Mouse (Mus musculus) hindbrain, embryonic 10.5 days (tissue): Measurements from ENCODE around the gene Fn3k. TPM values are rescaled to one million over a fixed set of nuclear protein-coding genes. Genes with fewer than 3 reads are reported as not detected.

Source experiments
- DNase-seq: peaks from one replicate; pipeline ENCODE4 v3.0.0-alpha.2; 2017; ENCODE audit warnings: low spot score
- H3K27ac ChIP-seq: fragments of 300-500 bp; sonication (generic); 2 replicates; pipeline ENCODE4 v1.5.1; 2016; ENCODE audit warnings: mild to moderate bottlenecking, moderate library complexity
- H3K27me3 ChIP-seq: fragments of 300-500 bp; sonication (generic); 2 replicates; pipeline ENCODE4 v1.6.1; 2016; ENCODE audit warnings: mild to moderate bottlenecking; ENCODE audit not compliant: poor library complexity, insufficient read depth, severe bottlenecking
- H3K36me3 ChIP-seq: fragments of 300-500 bp; sonication (generic); 2 replicates; pipeline ENCODE4 v1.6.1; 2016; ENCODE audit warnings: mild to moderate bottlenecking, moderate library complexity
- H3K4me1 ChIP-seq: fragments of 300-500 bp; sonication (generic); replicated peaks from 2 replicates; pipeline ENCODE4 v1.6.1; 2016; ENCODE audit warnings: mild to moderate bottlenecking
- H3K4me3 ChIP-seq: fragments of 300-500 bp; sonication (generic); 2 replicates; pipeline ENCODE4 v1.5.1; 2016; ENCODE audit warnings: mild to moderate bottlenecking, moderate library complexity
- H3K9me3 ChIP-seq: fragments of 300-500 bp; sonication (generic); 2 replicates; pipeline ENCODE4 v1.6.1; 2016; ENCODE audit warnings: mild to moderate bottlenecking, moderate library complexity
- WGBS: fragments of 180-500 bp; shearing (Covaris S2); methylation state at CpG from one replicate; pipeline ENCODE4 v1.1.7; 2016; 5-methylcytosine and 5-hydroxymethylcytosine counted together
- polyA plus RNA-seq: library from polyadenylated mRNA; unstranded; fragments of >200 nt; fragmentation: Nextera tagmentation; extraction: Ambion mirVana; gene quantifications from 2 replicates; pipeline ENCODE4 v1.2.1, GENCODE M21; 2016

Gene Fn3k
- polyA plus RNA-seq, 1 experiment from 2014 or later, result 2.8 TPM

DNA sequence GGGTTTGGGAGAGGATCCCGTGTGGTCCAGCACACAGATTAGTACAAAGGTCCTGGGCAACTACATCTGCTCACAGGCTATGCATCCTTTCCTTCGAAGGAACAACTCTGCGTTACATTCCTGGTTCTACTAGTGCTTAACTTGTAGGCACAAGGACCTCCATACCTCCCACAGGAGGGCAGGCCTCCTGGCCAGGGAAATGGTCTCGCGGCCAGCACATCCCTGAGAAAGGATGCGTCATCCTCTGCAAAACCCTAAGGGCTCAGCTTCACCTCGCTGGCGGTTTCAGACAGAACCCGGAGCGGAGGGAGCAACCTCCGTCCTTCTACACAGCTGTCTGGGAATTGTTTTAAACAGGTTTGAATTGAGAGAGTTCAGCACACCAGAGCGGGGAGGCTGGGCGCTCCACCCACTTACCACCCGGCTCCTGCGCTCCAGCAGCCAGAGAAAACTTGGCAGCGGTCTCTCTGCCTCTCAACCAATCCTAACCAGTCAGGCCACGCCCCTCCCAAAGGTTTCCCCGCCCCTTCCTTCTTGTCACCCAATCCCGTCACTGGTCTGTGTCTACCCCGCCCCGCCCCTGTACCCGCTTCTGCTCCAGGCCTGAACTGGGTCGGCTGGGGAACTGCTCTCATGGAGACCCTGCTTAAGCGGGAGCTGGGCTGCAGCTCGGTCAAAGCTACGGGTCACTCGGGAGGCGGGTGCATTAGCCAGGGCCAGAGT lies 13.7 kb upstream of the Fn3k start, which contains the start of gene Fn3krp:
Gene Fn3krp, plus strand, starts transcription at position 572 of the 723 bp plus-strand sequence.
- no peaks in the 10 kb centered on the region for H3K9me3 ChIP-seq
- peak; percentile 98 for DNase-seq
- 2% methylated on average over 28 of the region's 28 CpGs for WGBS
- peak within 1 kb of the TSS; percentile 74 for H3K4me3 ChIP-seq
- H3K4me1 ChIP-seq, result peaks cover 18% of the 10 kb centered on the region
- H3K27ac ChIP-seq, result peak within 1 kb of the TSS; percentile 85
- no peaks in the 10 kb centered on the region for H3K36me3 ChIP-seq
- H3K27me3 ChIP-seq, result no peaks in the 10 kb centered on the region

- no peak for DNase-seq
- H3K4me3 ChIP-seq, result peak overlapping the region; percentile 74
- no peaks in the 10 kb centered on the region for H3K9me3 ChIP-seq
- H3K27ac ChIP-seq, result peak overlapping the region; percentile 85
- WGBS, result 1% methylated on average over 28 of the region's 28 CpGs
- H3K4me1 ChIP-seq, result peaks cover 18% of the 10 kb centered on the region
- H3K27me3 ChIP-seq, result no peaks in the 10 kb centered on the region
- no peaks in the 10 kb centered on the region for H3K36me3 ChIP-seq
These were observed 13.1 kb upstream of the Fn3k start for GRCm38 (mm10) chr11:121421553-121422173.

DNA sequence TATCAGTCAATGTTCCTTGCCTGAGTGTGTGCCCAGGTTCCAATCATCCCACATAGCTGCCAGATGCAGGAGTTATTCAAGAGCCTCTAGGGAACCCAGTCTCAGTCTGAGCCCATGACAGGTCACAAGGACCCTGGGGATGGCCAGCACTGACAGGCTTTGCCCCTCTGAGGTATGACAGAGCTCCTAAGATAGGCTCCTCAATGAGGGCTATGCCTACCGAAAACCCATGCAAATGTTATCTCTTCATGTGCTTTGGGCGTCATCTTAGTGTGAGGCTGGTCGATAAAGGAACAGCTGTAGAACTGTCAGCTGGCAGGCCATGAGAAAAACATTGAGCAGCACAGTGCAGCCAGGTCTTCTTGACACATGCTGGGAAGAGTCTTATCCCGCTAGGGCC lies 1.3 kb upstream of the Fn3k start:
- Histone ChIP-seq H3K27me3 (peaks cover 17% of the 10 kb centered on the region), H3K27ac (no peak overlapping the region), H3K4me3 (no peak overlapping the region), H3K9me3 (no peaks in the 10 kb centered on the region), H3K4me1 (peaks cover 17% of the 10 kb centered on the region), H3K36me3 (peaks cover 22% of the 10 kb centered on the region)
- no peak for DNase-seq
- 82% methylated on average over 4 of the region's 4 CpGs for WGBS

DNA sequence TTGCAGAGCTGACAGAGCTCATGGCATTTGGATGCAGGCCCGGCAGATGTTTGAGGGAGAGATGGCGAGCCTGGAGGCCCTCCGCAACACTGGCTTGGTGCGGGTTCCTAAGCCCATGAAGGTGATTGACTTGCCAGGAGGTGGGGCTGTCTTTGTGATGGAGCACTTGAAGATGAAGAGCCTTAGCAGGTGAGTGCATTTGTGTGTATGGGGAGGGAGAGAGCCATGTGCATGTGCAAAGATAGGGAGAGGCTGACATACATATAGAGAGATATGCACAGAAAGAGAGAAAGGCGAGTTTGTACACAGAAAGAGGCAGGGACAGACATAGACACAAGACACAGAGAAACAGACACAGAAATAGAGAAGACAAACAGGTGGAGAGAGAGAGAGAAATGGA lies 2.5 kb downstream of the Fn3k start:
- WGBS, result 76% methylated on average over 5 of the region's 5 CpGs
- Histone ChIP-seq H3K4me1 (peaks cover 36% of the 10 kb centered on the region), H3K36me3 (no peaks in the 10 kb centered on the region), H3K27me3 (peaks cover 17% of the 10 kb centered on the region), H3K9me3 (no peaks in the 10 kb centered on the region), H3K27ac (no peak overlapping the region), H3K4me3 (no peak overlapping the region)
- DNase-seq, result no peak

- 68% methylated on average over 5 of the region's 5 CpGs for WGBS
- Histone ChIP-seq H3K27me3 (peaks cover 17% of the 10 kb centered on the region), H3K9me3 (no peaks in the 10 kb centered on the region), H3K27ac (peak overlapping the region; percentile 75), H3K36me3 (no peaks in the 10 kb centered on the region), H3K4me3 (peak overlapping the region; percentile 14), H3K4me1 (peaks cover 24% of the 10 kb centered on the region)
- no peak for DNase-seq
These were observed 5.1 kb downstream of the Fn3k start for GRCm38 (mm10) chr11:121439686-121440292.

GRCm38 (mm10) chr11:121441653-121442052 lies 6.9 kb downstream of the Fn3k start:
- Histone ChIP-seq H3K4me1 (peaks cover 19% of the 10 kb centered on the region), H3K4me3 (no peak overlapping the region), H3K9me3 (no peaks in the 10 kb centered on the region), H3K27me3 (0 out of 2 replicates have a peak, but pooled peaks cover 5% of the 10 kb centered on the region), H3K36me3 (no peaks in the 10 kb centered on the region), H3K27ac (no peak overlapping the region)
- WGBS, result 89% methylated on average over 4 of the region's 4 CpGs
- no peak for DNase-seq

DNA sequence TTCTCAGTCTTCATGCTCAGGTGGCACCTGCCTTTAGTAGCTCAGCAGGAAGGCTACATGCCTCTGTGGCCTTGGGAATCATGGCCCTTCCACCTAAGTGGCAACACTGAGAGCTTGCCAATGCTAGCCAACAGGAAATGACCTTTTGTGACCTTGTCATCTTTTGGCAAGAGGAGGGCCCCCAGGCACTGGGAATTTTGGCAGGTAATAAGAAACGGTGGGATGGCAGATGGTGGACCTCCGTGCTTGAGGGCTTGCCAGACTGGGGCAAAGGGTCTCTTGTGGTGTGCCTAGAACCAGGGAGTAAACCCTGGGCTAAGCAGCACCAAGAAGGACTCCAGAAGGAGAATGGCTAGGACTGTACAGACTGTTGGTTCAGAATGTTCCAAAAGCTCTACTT lies 7.4 kb downstream of the Fn3k start:
- Histone ChIP-seq H3K9me3 (no peaks in the 10 kb centered on the region), H3K27me3 (0 out of 2 replicates have a peak, but pooled peaks cover 1% of the 10 kb centered on the region), H3K4me1 (peaks cover 19% of the 10 kb centered on the region), H3K36me3 (no peaks in the 10 kb centered on the region), H3K4me3 (no peak overlapping the region), H3K27ac (no peak overlapping the region)
- WGBS, result 78% methylated on average over 2 of the region's 2 CpGs
- no peak for DNase-seq

GRCm38 (mm10) chr11:121451216-121451726 lies 16.6 kb downstream of the Fn3k start:
- peaks cover 22% of the 10 kb centered on the region for H3K4me1 ChIP-seq
- peak overlapping the region; percentile 88 for H3K27ac ChIP-seq
- WGBS, result 25% methylated on average over 9 of the region's 9 CpGs
- H3K36me3 ChIP-seq, result peaks cover 21% of the 10 kb centered on the region
- H3K27me3 ChIP-seq, result peaks cover 6% of the 10 kb centered on the region; the same call in 1 of the 2 replicates
- peak overlapping the region; percentile 85 for H3K4me3 ChIP-seq
- no peak for DNase-seq
- no peaks in the 10 kb centered on the region for H3K9me3 ChIP-seq

- under 1% methylated on average over 58 of the region's 58 CpGs for WGBS
- H3K9me3 ChIP-seq, result no peaks in the 10 kb centered on the region
- peak; percentile 96 for DNase-seq
- H3K36me3 ChIP-seq, result peaks cover 28% of the 10 kb centered on the region
- peak within 1 kb of the TSS; percentile 88 for H3K27ac ChIP-seq
- peaks cover 6% of the 10 kb centered on the region; the same call in 1 of the 2 replicates for H3K27me3 ChIP-seq
- peaks cover 22% of the 10 kb centered on the region for H3K4me1 ChIP-seq
- peak within 1 kb of the TSS; percentile 85 for H3K4me3 ChIP-seq
These were observed 17.3 kb downstream of the Fn3k start, which contains the start of gene Tbcd for GRCm38 (mm10) chr11:121451753-121452635. Gene Tbcd (plus strand): TSS chr11:121451949.

DNA sequence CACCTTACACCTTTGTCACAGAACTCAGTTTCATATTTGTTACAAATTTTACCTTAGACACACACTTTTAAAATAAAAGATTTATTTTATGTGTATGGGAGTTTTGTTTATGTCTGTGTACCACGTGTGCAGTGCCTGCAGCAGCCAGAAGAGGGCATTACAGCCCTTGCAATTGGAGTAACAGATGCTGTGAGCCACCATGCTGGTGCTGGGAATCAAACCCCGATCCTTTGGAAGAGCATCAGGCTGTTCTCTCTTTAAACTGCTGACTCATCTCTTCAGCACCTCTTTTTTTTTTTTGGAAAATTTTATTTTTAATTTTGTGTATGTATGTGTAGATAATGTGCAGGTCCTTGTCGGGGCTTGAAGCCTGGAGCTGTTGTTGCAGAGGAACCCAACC lies 23.2 kb downstream of the Fn3k start:
- Histone ChIP-seq H3K4me3 (no peak overlapping the region), H3K27me3 (no peaks in the 10 kb centered on the region), H3K27ac (no peak overlapping the region), H3K9me3 (no peaks in the 10 kb centered on the region), H3K36me3 (peaks cover 86% of the 10 kb centered on the region), H3K4me1 (peaks cover 6% of the 10 kb centered on the region)
- 88% methylated on average over 3 of the region's 3 CpGs for WGBS
- DNase-seq, result no peak

GRCm38 (mm10) chr11:121467408-121467807 lies 32.7 kb downstream of the Fn3k start:
- H3K9me3 ChIP-seq, result no peaks in the 10 kb centered on the region
- H3K36me3 ChIP-seq, result peaks cover 65% of the 10 kb centered on the region
- no peak overlapping the region for H3K4me3 ChIP-seq
- no peaks in the 10 kb centered on the region for H3K27me3 ChIP-seq
- 0 out of 2 replicates have a peak, but pooled peaks cover 10% of the 10 kb centered on the region for H3K4me1 ChIP-seq
- H3K27ac ChIP-seq, result no peak overlapping the region
- no peak for DNase-seq
- 94% methylated on average over 6 of the region's 6 CpGs for WGBS

GRCm38 (mm10) chr11:121474831-121475230 lies 40.1 kb downstream of the Fn3k start:
- Histone ChIP-seq H3K36me3 (peaks cover 40% of the 10 kb centered on the region), H3K4me3 (no peak overlapping the region), H3K4me1 (0 out of 2 replicates have a peak, but pooled peaks cover 10% of the 10 kb centered on the region), H3K9me3 (no peaks in the 10 kb centered on the region), H3K27me3 (no peaks in the 10 kb centered on the region), H3K27ac (no peak overlapping the region)
- DNase-seq, result no peak
- WGBS, result 83% methylated on average over 3 of the region's 3 CpGs
